Mouse (Mus musculus): ENCODE data around the gene Pcbd1. TPM values are rescaled to one million over a fixed set of nuclear protein-coding genes. Genes with fewer than 3 reads are reported as not detected.
"Not testable (repeated sequence)": the region's sequence is repeated elsewhere in the genome, so short reads cannot be mapped to it uniquely, and the experiment has no call there.

Pcbd1 gene
- total RNA-seq, 2 experiments from 2014 or later = 1.3 to 2.6 TPM

DNA sequence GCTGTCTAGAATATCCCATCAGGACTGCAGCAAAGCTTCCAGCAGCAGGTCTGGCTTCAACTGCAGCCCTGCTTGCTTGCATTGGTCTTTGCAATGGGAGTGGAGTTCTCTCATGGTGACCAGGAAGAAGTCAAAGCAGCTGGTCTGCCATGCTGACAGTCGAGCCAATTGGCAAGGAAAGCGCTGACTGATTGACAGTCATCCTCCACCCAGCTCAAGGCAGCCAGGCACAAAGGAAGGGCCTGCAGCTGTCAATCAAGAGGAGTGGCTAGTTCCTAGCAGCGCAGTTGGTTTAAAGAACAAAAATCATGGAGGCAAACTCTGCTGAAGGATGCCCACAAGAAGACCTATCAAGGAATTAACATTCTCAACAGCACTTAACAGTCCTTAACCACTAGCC, 2.6 kb upstream of the Pcbd1 start:
- intact Hi-C loops (cut with DNase I; ENCODE audit: low total_unique reads) = no loop called here
- peak; percentile 47 for DNase-seq

DNA sequence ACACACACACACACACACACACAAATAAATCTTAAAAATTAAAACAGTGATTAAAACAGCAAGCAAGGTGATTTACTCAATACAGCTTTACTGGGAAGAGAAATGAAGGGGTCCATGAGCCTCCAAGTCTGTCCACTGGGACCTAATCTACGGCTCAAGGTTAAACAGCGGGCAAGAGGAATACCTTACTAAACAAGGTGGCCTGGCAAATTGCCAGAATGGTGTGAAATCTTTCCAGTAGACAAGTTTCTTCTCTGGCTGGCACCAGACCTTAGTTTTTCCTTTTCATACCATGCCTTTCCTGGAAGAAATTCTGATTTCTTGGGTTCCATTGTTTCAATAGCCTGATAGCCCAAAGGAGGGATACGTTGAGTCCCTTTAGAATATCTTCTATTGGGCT, 663 bp upstream of the Pcbd1 start:
- intact Hi-C loops (cut with DNase I; ENCODE audit: low total_unique reads) = no loop called here
- no peak for DNase-seq

DNA sequence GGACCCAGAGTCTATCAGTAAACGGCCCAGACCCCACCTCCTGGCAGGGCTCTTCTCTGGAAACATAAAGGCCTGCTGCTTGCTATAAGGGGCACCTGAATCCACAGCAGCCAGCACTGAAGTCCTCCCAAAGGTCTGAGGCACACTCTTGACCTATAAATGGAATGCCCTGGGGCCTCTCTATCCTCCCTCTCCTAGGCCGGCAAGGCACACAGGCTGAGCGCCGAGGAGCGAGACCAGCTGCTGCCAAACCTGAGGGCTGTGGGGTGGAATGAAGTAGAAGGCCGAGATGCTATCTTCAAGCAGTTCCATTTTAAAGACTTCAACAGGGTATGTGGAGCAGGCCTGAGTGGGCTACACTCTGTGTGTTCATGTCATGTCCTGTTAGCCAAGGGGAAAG, 2.7 kb downstream of the Pcbd1 start:
- intact Hi-C loops (cut with DNase I; ENCODE audit: low total_unique reads) = no loop called here

GRCm38 (mm10) chr10:61103564-61104114, 14.5 kb downstream of the Pcbd1 start:
- intact Hi-C loops (cut with DNase I; ENCODE audit: low total_unique reads) = no loop called here
- DNase-seq = no peak

More for the DNA sequence above, 2.7 kb downstream of the Pcbd1 start:
- no peak for DNase-seq

DNA sequence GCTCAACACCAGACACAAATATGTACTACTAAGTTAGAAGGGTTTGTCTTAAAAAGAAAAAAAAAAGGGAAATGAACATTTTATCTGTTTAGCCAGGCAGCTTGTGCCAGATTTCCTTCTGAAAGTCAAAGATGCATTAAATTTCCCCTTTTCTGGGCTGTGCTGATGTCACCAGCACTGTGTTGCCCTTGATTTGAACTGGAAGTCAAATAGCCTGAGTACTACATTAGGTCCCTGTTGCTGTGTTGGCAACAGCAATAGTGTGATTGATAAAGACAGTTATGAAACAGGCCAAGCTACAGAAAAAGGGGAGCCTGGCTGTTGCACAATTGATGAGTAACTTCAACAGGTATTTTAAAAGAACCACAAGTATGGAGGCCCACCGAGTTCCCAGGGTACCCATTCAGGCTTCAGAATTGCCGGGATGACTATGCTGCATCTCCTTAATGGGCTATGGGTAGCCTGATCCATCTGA, 25.2 kb downstream of the Pcbd1 start:
- no peak for DNase-seq
- intact Hi-C loops (cut with DNase I; ENCODE audit: low total_unique reads) = no loop called here

DNA sequence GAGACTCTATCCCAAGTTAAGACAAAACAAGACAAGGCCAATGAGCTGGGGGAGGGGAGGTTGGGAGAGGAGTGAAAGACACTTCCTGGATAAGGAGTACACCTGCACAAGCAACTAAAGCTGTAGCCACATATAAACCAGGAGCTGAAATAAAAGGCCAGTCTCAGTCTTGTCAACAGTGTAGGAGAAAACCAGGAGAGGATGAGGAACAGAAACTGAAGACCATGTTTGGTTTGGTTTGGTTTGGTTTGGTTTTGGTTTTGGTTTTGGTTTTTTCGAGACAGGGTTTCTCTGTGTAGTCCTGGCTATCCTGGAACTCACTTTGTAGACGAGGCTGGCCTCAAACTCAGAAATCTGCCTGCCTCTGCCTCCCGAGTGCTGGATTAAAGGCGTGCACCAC, 32.6 kb downstream of the Pcbd1 start:
- DNase-seq; intact Hi-C loops (cut with DNase I; ENCODE audit: low total_unique reads): not testable (repeated sequence)

- intact Hi-C loops (cut with DNase I; ENCODE audit: low total_unique reads) = no loop called here
- DNase-seq = no peak
Measured at GRCm38 (mm10) chr10:61123276-61123913, 34.3 kb downstream of the Pcbd1 start.

- intact Hi-C loops (cut with DNase I; ENCODE audit: low total_unique reads) = no loop called here
- DNase-seq = no peak
Measured at GRCm38 (mm10) chr10:61124462-61124861, 35.3 kb downstream of the Pcbd1 start.

DNA sequence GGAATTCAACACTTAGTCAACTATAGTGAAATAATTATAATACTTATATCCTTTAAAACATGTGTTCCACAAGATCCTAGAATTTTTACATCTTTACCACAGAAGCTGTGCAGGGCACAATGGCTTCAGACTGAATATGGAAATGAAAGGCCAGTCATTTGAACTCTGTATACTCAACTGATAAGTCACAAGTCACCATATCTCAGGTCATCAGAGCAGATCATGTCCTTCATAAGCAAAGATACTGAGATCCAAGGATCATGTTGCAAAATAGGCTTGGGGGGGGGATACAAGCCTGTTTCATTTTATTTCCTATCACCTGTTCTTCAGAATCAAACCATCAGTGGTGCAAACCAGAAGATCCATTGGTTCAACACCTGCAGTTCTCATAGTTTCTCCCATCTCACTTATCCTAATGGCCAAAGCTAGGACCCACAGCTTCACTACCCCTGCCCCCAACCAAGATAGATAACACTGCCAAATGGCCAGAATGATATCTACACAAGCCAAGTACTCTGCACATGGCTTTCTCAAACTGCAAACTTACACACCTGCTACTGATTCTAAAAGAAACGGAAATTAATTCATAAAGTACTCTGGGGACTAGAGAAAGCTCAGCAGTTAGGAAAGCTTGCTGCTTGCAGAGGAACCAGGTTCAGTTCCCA, 39.7 kb downstream of the Pcbd1 start:
- no peak for DNase-seq
- intact Hi-C loops (cut with DNase I; ENCODE audit: low total_unique reads) = no loop called here

GRCm38 (mm10) chr10:61130959-61131358, 41.8 kb downstream of the Pcbd1 start:
- no peak for DNase-seq
- intact Hi-C loops (cut with DNase I; ENCODE audit: low total_unique reads) = no loop called here

DNA sequence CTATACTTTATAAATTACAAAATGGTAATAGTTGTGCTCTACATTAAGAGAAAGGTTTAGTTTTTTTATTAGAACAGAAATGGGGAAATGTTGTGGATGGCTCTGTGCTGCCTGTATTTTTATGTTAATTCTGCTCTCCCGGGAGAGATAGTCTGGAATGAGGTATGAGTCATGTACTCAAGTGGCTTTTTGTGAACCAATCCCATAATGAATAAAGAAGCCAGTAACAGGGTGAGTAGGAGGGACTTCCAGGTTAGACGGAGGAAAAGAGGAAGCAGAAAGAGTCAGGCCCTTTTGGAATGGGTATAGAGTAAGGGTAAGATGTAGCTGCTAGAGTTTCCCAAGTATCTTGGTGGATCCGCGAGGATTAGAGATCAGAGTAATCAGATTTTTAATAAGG, 44.9 kb downstream of the Pcbd1 start:
- DNase-seq = no peak
- intact Hi-C loops (cut with DNase I; ENCODE audit: low total_unique reads) = no loop called here

DNA sequence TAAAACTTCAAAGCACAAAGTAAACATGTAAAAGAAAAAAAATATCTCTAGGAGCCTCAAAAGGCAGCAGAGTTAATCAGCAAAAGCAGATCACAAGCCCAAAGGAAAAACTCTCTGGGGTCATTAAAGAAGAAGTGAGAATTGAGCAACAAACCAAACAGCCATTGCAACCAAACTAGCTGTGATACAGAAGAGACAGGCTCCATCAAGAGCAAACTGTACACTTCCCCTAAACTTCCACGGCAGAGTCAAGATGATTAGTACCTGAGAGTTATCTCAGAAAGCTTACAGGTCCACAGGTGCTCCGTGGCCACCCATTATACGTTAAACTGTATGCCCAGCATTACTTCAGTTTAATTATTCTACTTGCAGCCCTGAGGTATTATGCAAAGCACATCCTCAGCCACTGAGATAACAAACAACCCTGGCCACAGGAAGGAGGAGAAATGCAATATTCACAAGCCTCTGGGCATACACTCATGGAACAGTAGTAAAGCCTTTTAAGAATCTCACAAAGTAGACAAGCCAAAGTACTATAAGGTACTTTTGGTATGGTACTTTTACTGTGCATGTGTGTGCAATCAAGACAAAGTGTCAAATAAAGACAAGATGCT, 46.2 kb downstream of the Pcbd1 start:
- intact Hi-C loops (cut with DNase I; ENCODE audit: low total_unique reads) = no loop called here

GRCm38 (mm10) chr10:61137567-61137966, 48.4 kb downstream of the Pcbd1 start:
- DNase-seq = no peak
- intact Hi-C loops (cut with DNase I; ENCODE audit: low total_unique reads) = no loop called here

More for the DNA sequence above, 46.2 kb downstream of the Pcbd1 start:
- no peak for DNase-seq

GRCm38 (mm10) chr10:61143343-61143742, 54.2 kb downstream of the Pcbd1 start:
- no peak for DNase-seq
- intact Hi-C loops (cut with DNase I; ENCODE audit: low total_unique reads) = no loop called here

Small RNA genes within 50 kb of the gene (microRNA-seq; reads per million reads assigned to microRNA genes)
- 0 reads per million in 2 experiments for gene Gm44308

Other genes starting within 250 kb of the Pcbd1 start
- 10 to 100 TPM; 11.3 to 14.6 TPM for gene Sgpl1, start 58.4 kb downstream of the Pcbd1 start, total RNA-seq (2021)
- gene Tbata, start 82.6 kb downstream of the Pcbd1 start, total RNA-seq (2021) = not detected
- gene Adamts14, start 184.1 kb downstream of the Pcbd1 start, total RNA-seq (2021) = 1 to 10 TPM; 3.7 to 4.2 TPM
- gene Prf1, start 208.5 kb downstream of the Pcbd1 start, total RNA-seq (2021) = not detected